Mouse (Mus musculus) megakaryocyte progenitor cell, adult 5-6 weeks (primary cell): ENCODE measurements around the gene Rbm6. TPM values are rescaled to one million over a fixed set of nuclear protein-coding genes. Genes with fewer than 3 reads are reported as not detected.

Experiments used
- ATAC-seq: replicated peaks from 2 replicates; pipeline ENCODE4 v1.8.0; 2016; ENCODE audit warnings: mild to moderate bottlenecking, moderate TSS enrichment, inconsistent platforms; ENCODE audit not compliant: poor library complexity
- total RNA-seq, 2 experiments: library from RNA; stranded (forward) in 1 of 2; stranded (reverse) in 1 of 2; fragments of 157-497, 149-512 nt in 1 of 2; fragments of 200-1000 nt in 1 of 2; gene quantifications; 2 replicates each; pipeline versions ENCODE4 v1.2.3 to v1.2.4; 2015 to 2017

The Rbm6 gene
- total RNA-seq, 2 experiments from 2014 or later: 80.7 to 131 TPM

DNA sequence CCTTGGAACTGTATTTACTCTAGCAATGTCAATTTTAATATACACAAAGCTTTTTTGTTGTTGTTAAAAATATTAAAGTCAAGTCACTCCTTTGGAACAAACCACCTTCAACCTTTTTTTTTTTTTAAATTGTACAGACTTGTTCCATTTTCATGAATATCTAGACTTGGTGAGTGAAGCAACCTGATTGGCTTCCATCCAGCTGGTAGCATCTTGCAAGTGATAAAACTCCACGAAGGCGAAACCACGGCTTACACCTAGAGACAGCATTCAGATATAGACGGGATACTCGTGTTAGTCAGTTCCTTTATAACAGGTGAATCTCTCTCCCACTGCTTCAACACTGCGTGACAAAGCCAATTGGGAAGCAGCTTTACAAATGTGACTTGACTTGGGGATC, 113.4 kb downstream of the Rbm6 start:
- ATAC-seq: no peak

DNA sequence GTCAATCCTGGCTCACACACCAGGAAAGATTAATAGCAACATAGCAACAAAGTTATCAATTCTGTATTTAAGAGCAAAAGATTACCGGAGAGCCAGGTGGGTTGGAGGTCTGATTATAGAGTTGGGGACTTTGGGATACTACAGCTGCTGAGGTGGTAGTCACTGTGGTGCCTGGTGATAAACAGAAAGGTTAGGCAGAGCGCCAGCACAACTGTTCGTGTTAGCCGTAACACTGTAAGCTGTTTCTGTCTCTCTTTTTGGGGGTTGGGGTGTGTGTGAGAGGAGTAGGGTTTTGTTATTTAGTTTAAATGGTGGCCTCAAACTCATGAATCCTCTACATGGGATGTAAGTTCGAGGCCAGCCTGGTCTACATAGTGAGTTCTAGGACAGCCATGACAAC, 122.7 kb downstream of the Rbm6 start:
- peak; percentile 69 for ATAC-seq

DNA sequence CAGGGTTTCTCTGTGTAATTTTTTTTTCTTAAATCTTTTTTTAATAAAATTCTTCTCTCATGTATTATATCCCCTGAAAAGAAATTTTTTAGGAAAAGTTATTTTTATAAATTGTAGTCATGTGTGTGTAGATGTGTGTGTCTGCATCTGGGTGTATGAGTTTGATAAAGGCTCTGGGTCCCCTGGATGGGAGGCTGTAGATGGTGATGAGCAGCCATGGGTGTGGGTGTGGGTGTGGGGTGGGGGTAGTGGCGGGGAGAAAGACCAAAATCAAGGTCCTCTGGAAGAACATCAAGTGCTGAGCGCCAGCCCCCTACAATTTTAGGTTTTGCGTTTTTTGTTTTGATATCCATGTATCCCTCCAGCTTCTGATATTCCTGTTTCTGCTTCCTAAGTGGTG, 125.0 kb downstream of the Rbm6 start:
- no peak for ATAC-seq

DNA sequence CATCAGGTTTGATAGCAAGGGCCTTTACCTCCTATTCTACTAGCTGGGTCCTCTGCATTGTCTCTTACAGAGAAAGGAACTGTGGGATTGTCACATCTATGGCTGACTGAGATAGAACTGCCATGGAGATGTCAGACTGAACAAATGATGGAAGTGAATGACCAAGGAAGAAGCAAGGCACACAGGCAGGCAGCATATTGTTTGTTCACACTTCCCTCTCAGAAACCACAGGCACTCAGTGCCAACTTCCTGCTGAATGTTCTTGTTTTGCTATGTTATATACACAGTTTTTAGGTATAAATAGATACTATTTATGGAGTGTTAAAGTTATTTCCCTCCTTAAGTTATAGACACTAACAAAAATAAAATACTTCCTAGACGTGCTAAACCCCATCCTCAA, 125.7 kb downstream of the Rbm6 start:
- peak; percentile 42; the same call in 1 of the 2 replicates for ATAC-seq

DNA sequence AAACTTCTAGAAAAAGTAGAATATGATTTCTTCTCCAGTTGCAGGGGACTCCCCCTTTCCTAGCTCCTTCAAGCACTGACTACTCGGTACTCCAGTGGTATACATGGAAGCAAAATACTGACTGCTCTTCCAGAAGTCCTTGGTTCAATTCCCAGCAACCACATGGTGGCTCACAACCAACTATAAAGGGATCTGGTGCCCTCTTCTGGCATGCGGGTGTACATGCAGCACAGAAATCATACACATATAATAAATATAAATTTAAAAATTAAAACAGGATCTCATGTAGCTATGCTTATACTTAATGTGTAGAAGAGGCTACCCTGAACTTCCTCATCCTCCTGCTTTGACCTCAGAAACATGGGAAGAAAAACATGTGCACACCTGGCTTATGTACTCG, 126.4 kb downstream of the Rbm6 start:
- no peak for ATAC-seq

DNA sequence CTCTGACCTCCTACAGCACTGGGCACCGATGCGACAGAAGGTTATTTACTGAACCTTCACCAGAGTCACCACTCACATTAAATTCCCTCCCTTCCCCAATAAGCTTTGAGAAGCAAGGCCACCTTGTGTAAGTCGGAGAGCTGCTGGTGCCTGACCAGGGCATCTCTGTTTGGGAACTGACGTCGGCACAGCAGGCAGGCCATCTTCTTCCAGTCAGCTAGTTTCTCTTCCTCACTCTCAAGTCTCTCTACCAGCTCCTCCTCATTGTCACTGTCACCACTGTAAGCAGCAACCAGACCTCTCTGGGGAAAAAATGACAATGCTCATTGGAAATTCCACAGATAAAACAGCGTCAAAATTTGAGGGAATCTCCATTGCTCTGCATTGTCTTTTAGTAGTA, 129.0 kb downstream of the Rbm6 start:
- ATAC-seq: no peak

DNA sequence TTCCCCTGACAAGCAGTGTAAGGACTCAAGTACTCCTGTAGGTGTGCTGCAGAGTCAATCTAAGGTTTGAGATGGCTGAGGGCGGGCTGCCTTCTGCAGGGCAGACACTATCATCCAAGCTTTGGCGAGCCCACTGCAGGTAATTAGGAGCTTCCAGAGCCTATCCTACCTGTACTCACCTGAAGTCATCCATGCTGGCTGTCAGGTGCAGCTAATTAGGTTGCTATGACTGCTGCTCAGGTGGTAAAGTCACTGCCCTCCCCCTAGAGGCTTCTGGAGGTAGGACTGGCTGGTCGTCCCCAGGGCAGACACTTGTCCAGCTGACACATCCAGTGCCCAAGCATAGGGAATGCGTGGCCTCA, 134.2 kb downstream of the Rbm6 start:
- ATAC-seq: peak; percentile 61

DNA sequence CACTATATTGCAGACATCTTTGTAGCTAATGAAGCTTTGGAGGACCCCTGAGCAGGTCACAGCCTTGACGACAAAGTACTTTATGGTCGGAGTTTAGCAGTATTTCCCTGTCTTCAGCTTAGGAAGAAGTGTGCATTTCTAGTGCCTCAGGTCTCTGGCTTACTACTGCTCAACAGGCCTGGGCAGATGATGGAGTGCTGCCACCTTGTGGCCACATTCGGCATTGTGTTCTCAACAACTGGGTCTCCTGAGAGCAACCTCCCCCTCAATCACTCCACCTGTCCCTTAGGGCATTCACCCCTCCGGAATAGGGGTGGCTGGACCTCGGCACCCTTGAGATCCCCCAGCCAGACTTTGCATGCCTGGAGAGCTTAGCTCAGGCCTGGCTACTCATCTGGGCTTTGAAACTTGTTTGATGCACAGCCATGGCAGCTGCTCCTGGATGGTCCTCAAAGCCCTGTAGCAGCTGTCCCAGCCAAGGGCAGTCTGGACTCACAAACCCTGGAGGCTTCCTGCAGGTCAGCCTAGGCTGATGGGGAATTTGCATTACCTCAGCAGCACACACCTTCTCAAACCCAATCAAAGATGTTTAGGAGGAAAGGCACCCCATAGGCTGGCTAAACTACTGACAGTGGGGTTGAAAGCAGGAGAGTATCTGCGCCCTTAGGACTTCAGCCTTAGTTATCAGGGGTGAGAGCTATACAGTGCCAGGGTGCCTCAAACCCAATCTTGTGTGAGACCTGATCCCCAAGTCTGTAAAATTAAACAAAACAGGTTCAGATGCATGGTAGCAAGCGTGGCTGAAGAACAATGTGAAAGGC, 134.8 kb downstream of the Rbm6 start:
- ATAC-seq: peak; percentile 68

DNA sequence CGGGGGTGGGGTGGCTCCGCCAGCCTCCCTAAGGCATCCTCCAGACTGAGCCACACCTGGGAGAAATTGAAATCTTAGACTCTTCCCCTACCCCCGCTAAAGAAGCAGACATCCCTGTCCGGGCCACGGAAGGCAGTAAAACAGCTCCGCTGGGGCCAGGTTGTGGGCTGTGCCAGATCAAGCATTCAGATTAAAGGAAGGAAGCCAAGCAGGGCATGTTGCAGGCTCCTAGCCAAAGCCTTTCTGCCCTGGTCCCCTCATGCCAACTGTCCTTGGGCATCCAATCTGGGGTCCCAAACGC, 136.9 kb downstream of the Rbm6 start:
- ATAC-seq: no peak

DNA sequence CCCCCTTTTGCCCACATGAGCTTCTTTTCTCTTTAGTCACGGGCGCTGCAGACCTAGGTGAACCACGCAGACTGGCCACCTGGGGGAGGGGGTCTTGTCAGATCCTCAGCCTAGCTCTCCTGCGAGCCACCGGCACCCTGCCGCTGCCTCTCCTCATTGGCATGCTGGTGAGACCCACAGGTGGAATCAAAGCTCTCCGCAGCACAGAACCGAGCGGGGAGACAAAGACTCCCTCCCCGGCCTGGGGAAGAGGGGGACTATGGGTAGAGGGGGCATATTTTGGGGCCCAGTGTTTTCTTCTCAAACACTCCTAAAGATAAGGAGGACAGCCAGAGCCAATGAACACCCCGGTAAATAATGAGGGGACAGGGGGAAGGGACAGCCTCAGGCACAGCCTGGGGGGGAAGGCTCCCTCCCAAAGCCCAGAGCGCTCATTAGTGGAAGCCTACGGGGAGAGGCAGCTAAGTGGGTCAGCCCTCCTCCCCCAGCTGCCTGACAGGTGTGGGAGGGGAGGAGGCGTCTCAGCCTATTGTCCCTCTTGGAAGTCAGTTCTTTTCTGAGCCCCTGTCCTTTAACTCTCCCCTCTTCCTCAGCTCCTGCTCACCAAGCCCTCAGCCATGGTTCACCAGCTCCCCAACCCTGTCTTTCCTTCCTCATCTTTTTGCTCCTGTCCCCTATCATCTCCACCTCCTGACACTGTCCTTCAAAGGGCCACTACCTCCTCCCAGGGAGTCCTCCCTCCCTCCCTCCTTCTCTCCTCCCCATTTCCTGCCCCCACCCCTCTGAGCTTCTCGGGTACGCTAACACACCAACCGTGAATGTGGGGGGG, 137.5 kb downstream of the Rbm6 start:
- ATAC-seq: no peak

DNA sequence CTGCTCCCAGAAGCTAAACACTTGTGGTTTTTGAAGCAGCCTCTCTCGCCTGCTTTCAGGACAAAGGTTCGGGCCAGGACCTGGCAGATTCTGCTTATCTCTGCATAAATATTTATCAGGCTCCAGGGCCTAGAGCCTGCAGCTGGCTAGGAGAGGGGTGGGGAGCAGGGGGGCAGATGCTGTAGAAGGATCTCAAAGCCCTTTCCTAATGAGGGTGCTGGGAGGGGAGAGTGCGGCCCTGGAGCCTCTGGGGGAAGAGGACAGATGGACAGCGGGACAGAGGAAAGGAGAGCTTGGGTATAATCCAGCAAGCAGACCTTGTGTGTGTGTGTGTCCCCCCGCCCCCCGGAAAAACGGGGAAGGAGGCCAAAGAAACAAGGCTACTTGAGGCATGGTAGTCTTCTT, 138.5 kb downstream of the Rbm6 start:
- no peak for ATAC-seq

DNA sequence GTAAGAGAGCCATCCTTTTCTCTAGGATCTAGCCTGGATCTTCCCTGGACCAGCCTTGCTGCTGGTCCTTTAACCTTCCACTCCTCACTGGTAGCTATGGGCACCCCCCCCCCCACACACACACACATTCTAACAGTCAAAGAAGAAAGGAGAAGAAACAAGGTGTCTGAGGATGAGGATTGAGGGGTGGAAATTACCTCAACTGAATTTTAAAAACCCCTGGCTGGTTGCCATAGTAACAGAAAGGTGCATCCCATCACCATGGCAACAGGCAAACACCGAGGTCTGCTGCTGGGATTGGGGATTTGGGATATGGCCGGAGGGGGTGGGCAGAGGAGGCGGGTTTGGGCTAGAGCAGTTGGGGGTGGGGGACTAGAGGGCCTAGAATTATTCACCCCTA, 143.3 kb downstream of the Rbm6 start:
- no peak for ATAC-seq

DNA sequence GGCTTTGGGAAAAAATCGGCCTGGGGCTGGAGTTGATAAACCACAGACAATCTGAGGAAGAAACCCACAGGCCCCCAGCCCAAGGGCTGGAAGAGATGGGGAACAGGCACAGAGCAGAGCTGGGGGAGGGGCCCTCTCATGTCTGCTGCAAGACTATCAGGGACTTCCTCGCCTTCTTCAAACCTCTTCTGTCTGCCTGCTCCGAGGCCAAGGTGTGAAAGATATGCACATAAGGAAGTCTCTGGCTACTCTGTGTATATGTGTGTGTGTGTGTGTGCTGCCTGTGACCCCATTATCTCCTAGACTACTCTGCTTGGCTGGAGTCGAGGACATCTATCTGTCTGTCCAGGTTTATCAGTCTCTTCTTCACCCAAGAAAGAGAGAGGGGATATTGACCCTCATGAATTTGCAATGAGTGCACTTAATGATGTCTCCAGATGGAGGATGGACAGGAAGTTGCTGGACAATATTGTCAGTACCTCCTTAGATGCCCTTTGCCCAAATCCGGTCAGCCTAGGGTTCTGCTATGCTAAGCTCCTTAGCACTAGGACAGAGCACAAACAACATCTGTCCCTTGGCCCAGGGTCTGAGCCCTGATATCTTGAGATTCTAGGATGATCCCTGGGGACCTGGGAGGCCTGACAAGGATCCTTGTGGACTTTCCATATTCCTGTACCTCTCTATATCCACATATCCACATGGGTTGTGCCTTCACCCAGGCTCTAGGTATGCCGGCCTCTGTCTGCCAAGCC, 143.9 kb downstream of the Rbm6 start:
- no peak for ATAC-seq

DNA sequence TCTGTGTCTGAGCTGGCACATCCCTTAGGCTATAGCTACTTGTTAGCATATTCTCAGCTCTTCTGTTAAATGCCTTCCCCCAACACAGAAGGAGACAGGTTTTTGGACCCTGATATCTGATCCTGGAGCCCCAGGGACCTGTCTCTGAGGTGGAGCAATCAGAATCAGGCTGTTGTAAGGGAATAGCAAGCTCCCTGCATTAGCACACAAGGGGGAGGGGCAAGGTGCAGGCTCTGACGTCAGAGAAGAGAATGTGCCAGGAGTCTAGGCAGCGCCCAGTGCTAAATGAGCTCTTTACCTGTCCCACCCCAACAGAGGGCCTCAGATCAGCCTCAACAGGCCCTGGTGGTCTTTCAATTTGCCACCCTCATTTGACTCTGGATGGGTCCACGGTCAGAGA, 146.0 kb downstream of the Rbm6 start:
- ATAC-seq: no peak

DNA sequence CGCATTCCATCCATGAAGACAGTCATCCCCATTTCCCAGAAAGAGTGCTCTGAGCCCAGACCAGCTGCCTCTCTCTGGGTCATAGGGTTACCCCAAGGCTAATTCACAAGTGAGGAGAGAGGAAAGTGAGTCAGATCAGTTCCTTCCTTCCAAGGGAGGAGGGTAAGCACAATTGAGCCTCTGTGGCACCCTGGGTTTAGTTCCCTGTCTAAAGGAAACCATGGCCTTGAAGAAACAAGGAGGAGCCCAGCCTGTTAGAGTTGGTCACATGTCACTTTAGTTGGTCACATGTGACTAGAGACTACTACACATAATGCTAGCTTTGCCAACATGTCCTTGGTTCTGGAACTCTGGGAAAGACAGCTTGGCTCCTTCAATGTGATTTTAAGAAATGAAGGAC, 148.2 kb downstream of the Rbm6 start:
- ATAC-seq: peak; percentile 29

DNA sequence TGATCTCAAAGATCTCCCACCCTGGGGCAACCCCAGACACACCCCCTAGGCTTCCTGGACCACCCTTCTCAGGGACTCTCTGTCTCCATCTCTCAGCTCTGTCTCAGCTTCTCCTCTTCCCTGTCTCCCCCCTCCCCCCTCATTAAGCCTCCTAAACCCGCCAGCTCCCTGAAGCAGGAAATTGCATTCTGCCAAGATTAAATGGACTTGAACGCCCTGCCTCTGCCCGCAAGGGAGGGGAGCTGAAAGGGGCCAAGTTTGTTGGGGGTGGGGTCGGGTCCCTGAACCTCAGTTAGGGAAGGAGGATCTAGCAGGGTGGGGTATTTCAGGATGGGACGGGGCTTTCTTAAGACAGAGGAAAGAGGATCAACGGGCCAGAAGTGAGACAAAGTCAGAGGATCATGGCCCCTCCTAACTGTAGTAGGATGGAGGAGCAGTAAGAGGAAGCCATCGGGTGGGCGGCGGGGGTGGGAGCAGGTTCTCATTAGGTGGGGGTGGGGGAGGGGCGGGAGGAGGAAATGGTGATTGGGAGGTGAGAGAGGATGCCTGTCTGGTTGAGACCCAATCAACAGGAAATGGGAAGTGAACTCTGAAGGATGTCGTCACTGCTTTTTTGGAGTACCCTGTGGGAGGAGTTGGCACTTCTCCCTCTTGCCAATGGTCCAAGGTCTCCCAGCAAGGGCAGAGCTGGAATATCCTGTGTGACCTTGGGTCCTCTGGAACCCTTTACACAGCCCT, 149.1 kb downstream of the Rbm6 start:
- ATAC-seq: peak; percentile 38

Other genes starting within 250 kb of the Rbm6 start
- 333 and 362 TPM in 2 replicates for gene Gnai2, start 237.9 kb downstream of the Rbm6 start, total RNA-seq (2015)
- 423 and 432 TPM in 2 replicates for gene Gnai2, start 237.9 kb downstream of the Rbm6 start, total RNA-seq (2017)
- gene Slc38a3, start 203.7 kb downstream of the Rbm6 start, total RNA-seq (2015): not detected in 2 replicates
- not detected in 2 replicates for gene Slc38a3, start 203.7 kb downstream of the Rbm6 start, total RNA-seq (2017)
- gene Gnat1, start 193.5 kb downstream of the Rbm6 start, total RNA-seq (2015): 0.12 TPM in 1 of 2 replicates, not detected in the other
- gene Gnat1, start 193.5 kb downstream of the Rbm6 start, total RNA-seq (2017): not detected in 2 replicates
- not detected in 2 replicates for gene Sema3f, start 162.8 kb downstream of the Rbm6 start, total RNA-seq (2015)
- gene Sema3f, start 162.8 kb downstream of the Rbm6 start, total RNA-seq (2017): 1.00 TPM in 1 of 2 replicates, not detected in the other
- 110 and 146 TPM in 2 replicates for gene Rbm5, start 102.2 kb downstream of the Rbm6 start, total RNA-seq (2015)
- gene Rbm5, start 102.2 kb downstream of the Rbm6 start, total RNA-seq (2017): 142 and 235 TPM in 2 replicates
- gene Mon1a, start 14.9 kb upstream of the Rbm6 start, total RNA-seq (2015): 5.3 and 5.9 TPM in 2 replicates
- gene Mon1a, start 14.9 kb upstream of the Rbm6 start, total RNA-seq (2017): 16.6 and 18.4 TPM in 2 replicates
- gene Mst1r, start 33.6 kb upstream of the Rbm6 start, total RNA-seq (2015): 0.22 TPM in 1 of 2 replicates, not detected in the other
- gene Mst1r, start 33.6 kb upstream of the Rbm6 start, total RNA-seq (2017): 0.07 TPM in 1 of 2 replicates, not detected in the other
- 0.05 TPM in 1 of 2 replicates, not detected in the other for gene Actl11, start 55.2 kb upstream of the Rbm6 start, total RNA-seq (2015)
- gene Actl11, start 55.2 kb upstream of the Rbm6 start, total RNA-seq (2017): not detected in 2 replicates
- not detected in 2 replicates for gene Camkv, start 62.4 kb upstream of the Rbm6 start, total RNA-seq (2015)
- 0.20 TPM in 1 of 2 replicates, not detected in the other for gene Camkv, start 62.4 kb upstream of the Rbm6 start, total RNA-seq (2017)
- gene Traip, start 76.9 kb upstream of the Rbm6 start, total RNA-seq (2015): 10.1 and 11.3 TPM in 2 replicates
- 22.7 and 32.7 TPM in 2 replicates for gene Traip, start 76.9 kb upstream of the Rbm6 start, total RNA-seq (2017)
- gene Uba7, start 102.3 kb upstream of the Rbm6 start, total RNA-seq (2015): 29.6 and 34.4 TPM in 2 replicates
- 30.1 and 34.7 TPM in 2 replicates for gene Uba7, start 102.3 kb upstream of the Rbm6 start, total RNA-seq (2017)
- gene Gm20661, start 109.8 kb upstream of the Rbm6 start, total RNA-seq (2015): 0.49 TPM in 1 of 2 replicates, not detected in the other
- not detected in 2 replicates for gene Gm20661, start 109.8 kb upstream of the Rbm6 start, total RNA-seq (2017)
- gene Inka1, start 112.6 kb upstream of the Rbm6 start, total RNA-seq (2015): 13.7 and 23.2 TPM in 2 replicates
- gene Inka1, start 112.6 kb upstream of the Rbm6 start, total RNA-seq (2017): 18.2 and 22.6 TPM in 2 replicates
- gene Cdhr4, start 119.3 kb upstream of the Rbm6 start, total RNA-seq (2015): 0.35 and 0.61 TPM in 2 replicates
- gene Cdhr4, start 119.3 kb upstream of the Rbm6 start, total RNA-seq (2017): not detected in 2 replicates
- not detected in 2 replicates for gene Gm20662, start 123.1 kb upstream of the Rbm6 start, total RNA-seq (2015)
- 1.9 TPM in 1 of 2 replicates, not detected in the other for gene Gm20662, start 123.1 kb upstream of the Rbm6 start, total RNA-seq (2017)
- gene Ip6k1, start 129.3 kb upstream of the Rbm6 start, total RNA-seq (2015): 12.5 and 19.1 TPM in 2 replicates
- 22.8 and 35.4 TPM in 2 replicates for gene Ip6k1, start 129.3 kb upstream of the Rbm6 start, total RNA-seq (2017)
- 7.4 and 11.7 TPM in 2 replicates for gene Gmppb, start 176.0 kb upstream of the Rbm6 start, total RNA-seq (2015)
- 42.7 and 43.7 TPM in 2 replicates for gene Gmppb, start 176.0 kb upstream of the Rbm6 start, total RNA-seq (2017)
- 1.3 TPM in 2 replicates for gene Amigo3, start 179.9 kb upstream of the Rbm6 start, total RNA-seq (2015)
- gene Amigo3, start 179.9 kb upstream of the Rbm6 start, total RNA-seq (2017): 2.0 and 2.6 TPM in 2 replicates
- gene Mst1, start 207.2 kb upstream of the Rbm6 start, total RNA-seq (2015): 0.46 and 3.1 TPM in 2 replicates
- gene Mst1, start 207.2 kb upstream of the Rbm6 start, total RNA-seq (2017): 0.37 and 0.74 TPM in 2 replicates
- 34.5 and 35.8 TPM in 2 replicates for gene Rnf123, start 210.1 kb upstream of the Rbm6 start, total RNA-seq (2015)
- gene Rnf123, start 210.1 kb upstream of the Rbm6 start, total RNA-seq (2017): 18.8 and 34.8 TPM in 2 replicates
- 45.9 and 64.3 TPM in 2 replicates for gene Apeh, start 221.4 kb upstream of the Rbm6 start, total RNA-seq (2015)
- 71.0 and 110 TPM in 2 replicates for gene Apeh, start 221.4 kb upstream of the Rbm6 start, total RNA-seq (2017)